Mouse (Mus musculus) spleen, adult 2 months (tissue): ENCODE data around the gene 1700102P08Rik. TPM values are rescaled to one million over a fixed set of nuclear protein-coding genes. Genes with fewer than 3 reads are reported as not detected.

Experiments
- DNase-seq, 2 experiments: peaks; one replicate each; pipeline versions ENCODE4 v3.0.0 to v3.0.0-alpha.2; 2012 to 2021; ENCODE audit warnings: low spot score in 2 of 2, low read depth in 1 of 2
- H3K27ac ChIP-seq: fragments of 200-500 bp; 2 replicates; pipeline ENCODE4 v1.5.1; 2012; ENCODE audit warnings: low read length, inconsistent platforms; ENCODE audit not compliant: insufficient read depth
- H3K27me3 ChIP-seq: fragments of 200-500 bp; 2 replicates; pipeline ENCODE4 v1.6.1; 2012; ENCODE audit warnings: mild to moderate bottlenecking, moderate library complexity, low read length, inconsistent platforms; ENCODE audit not compliant: control insufficient read depth, insufficient read depth
- H3K36me3 ChIP-seq: fragments of 200-500 bp; 2 replicates; pipeline ENCODE4 v1.6.1; 2012; ENCODE audit warnings: mild to moderate bottlenecking, low read length, inconsistent platforms; ENCODE audit not compliant: control insufficient read depth, insufficient read depth
- H3K4me1 ChIP-seq: fragments of 200-500 bp; 2 replicates; pipeline ENCODE4 v1.6.1; 2011; ENCODE audit warnings: inconsistent platforms; ENCODE audit not compliant: control insufficient read depth, insufficient read depth, insufficient read length
- H3K4me3 ChIP-seq: fragments of 200-500 bp; 2 replicates; pipeline ENCODE4 v1.5.1; 2011; ENCODE audit warnings: mild to moderate bottlenecking, inconsistent platforms; ENCODE audit not compliant: insufficient read depth, insufficient read length; ENCODE audit errors: extremely low read depth
- CTCF ChIP-seq: fragments of 200-500 bp; IDR thresholded peaks from 2 replicates; pipeline ENCODE4 v1.5.1; 2011; ENCODE audit warnings: mild to moderate bottlenecking, inconsistent platforms; ENCODE audit not compliant: insufficient read depth, insufficient read length, insufficient replicate concordance; ENCODE audit errors: extremely low read depth
- POLR2A ChIP-seq: fragments of 200-500 bp; IDR thresholded peaks from 2 replicates; pipeline ENCODE4 v1.6.1; 2011; ENCODE audit warnings: low read depth, low read length, inconsistent platforms
- WGBS: fragments of 180-500 bp; shearing (Covaris S2); methylation state at CpG from one replicate; pipeline ENCODE4 v1.1.7; 2018; 5-methylcytosine and 5-hydroxymethylcytosine counted together
- polyA plus RNA-seq: library from polyadenylated mRNA; depleted of rRNA; stranded (reverse); fragments of >200 nt; gene quantifications from 2 replicates; pipeline ENCODE4 v1.2.3, GENCODE M21; 2012; rRNA removed

1700102P08Rik gene
- polyA plus RNA-seq, 1 experiment = 0.49 TPM

- WGBS = 91% methylated on average over 10 of the region's 10 CpGs
- Histone ChIP-seq H3K4me3 (no peak overlapping the region), H3K27ac (no peak overlapping the region), H3K4me1 (peaks cover 11% of the 10 kb centered on the region; the same call in 1 of the 2 replicates), H3K27me3 (no peaks in the 10 kb centered on the region), H3K36me3 (no peaks in the 10 kb centered on the region)
- TF ChIP-seq CTCF = no peak
- TF ChIP-seq POLR2A = no peak
- DNase-seq = no peak
These were observed 64.3 kb downstream of the 1700102P08Rik start for GRCm38 (mm10) chr9:108456953-108457352.

- TF ChIP-seq CTCF (no peak), POLR2A (no peak)
- H3K27ac ChIP-seq = no peak overlapping the region
- WGBS = 76% methylated on average over 1 of the region's 1 CpGs
- H3K36me3 ChIP-seq = peaks cover 16% of the 10 kb centered on the region
- peak overlapping the region; percentile 83 for H3K4me3 ChIP-seq
- peaks cover 7% of the 10 kb centered on the region; the same call in 1 of the 2 replicates for H3K4me1 ChIP-seq
- H3K27me3 ChIP-seq = no peaks in the 10 kb centered on the region
- DNase-seq = no peak
These were observed 67.3 kb downstream of the 1700102P08Rik start for GRCm38 (mm10) chr9:108459939-108460318.

Other genes starting within 250 kb of the 1700102P08Rik start
- 0.57 and 0.67 TPM in 2 replicates for gene Bsn, start 202.4 kb upstream of the 1700102P08Rik start, polyA plus RNA-seq
- gene Dag1, start 128.8 kb upstream of the 1700102P08Rik start, polyA plus RNA-seq = 15.5 and 17.2 TPM in 2 replicates
- gene Nicn1, start 102.4 kb upstream of the 1700102P08Rik start, polyA plus RNA-seq = 4.2 and 4.6 TPM in 2 replicates
- 1.7 and 3.1 TPM in 2 replicates for gene Amt, start 96.0 kb upstream of the 1700102P08Rik start, polyA plus RNA-seq
- 89.7 and 90.3 TPM in 2 replicates for gene Rhoa, start 86.7 kb upstream of the 1700102P08Rik start, polyA plus RNA-seq
- gene Tcta, start 86.6 kb upstream of the 1700102P08Rik start, polyA plus RNA-seq = 17.9 and 19.7 TPM in 2 replicates
- 2,084 and 2,100 TPM in 2 replicates for gene Gpx1, start 53.9 kb upstream of the 1700102P08Rik start, polyA plus RNA-seq
- 63.2 and 68.6 TPM in 2 replicates for gene Usp4, start 45.0 kb upstream of the 1700102P08Rik start, polyA plus RNA-seq
- gene Ccdc36, start 35.7 kb downstream of the 1700102P08Rik start, polyA plus RNA-seq = 0.05 TPM in 1 of 2 replicates, not detected in the other
- not detected in 2 replicates for gene BC048562, start 43.7 kb downstream of the 1700102P08Rik start, polyA plus RNA-seq
- gene Ccdc71, start 67.7 kb downstream of the 1700102P08Rik start, polyA plus RNA-seq = 16.5 and 21.3 TPM in 2 replicates
- 22.2 and 23.7 TPM in 2 replicates for gene Klhdc8b, start 68.8 kb downstream of the 1700102P08Rik start, polyA plus RNA-seq
- gene Lamb2, start 86.9 kb downstream of the 1700102P08Rik start, polyA plus RNA-seq = 40.5 and 41.9 TPM in 2 replicates
- 133 and 138 TPM in 2 replicates for gene Usp19, start 97.8 kb downstream of the 1700102P08Rik start, polyA plus RNA-seq
- 170 and 211 TPM in 2 replicates for gene Qars, start 114.9 kb downstream of the 1700102P08Rik start, polyA plus RNA-seq
- 76.7 and 102 TPM in 2 replicates for gene Qrich1, start 124.0 kb downstream of the 1700102P08Rik start, polyA plus RNA-seq
- 106 and 107 TPM in 2 replicates for gene Impdh2, start 167.5 kb downstream of the 1700102P08Rik start, polyA plus RNA-seq
- gene Ndufaf3, start 174.6 kb downstream of the 1700102P08Rik start, polyA plus RNA-seq = 23.1 and 27.1 TPM in 2 replicates
- 187 and 225 TPM in 2 replicates for gene Dalrd3, start 177.1 kb downstream of the 1700102P08Rik start, polyA plus RNA-seq
- 36.0 and 44.4 TPM in 2 replicates for gene Wdr6, start 185.9 kb downstream of the 1700102P08Rik start, polyA plus RNA-seq
- gene P4htm, start 204.9 kb downstream of the 1700102P08Rik start, polyA plus RNA-seq = 5.9 and 7.9 TPM in 2 replicates